Mouse (Mus musculus) layer of hippocampus, adult 2 months (tissue): ENCODE data around the gene Adam1a. TPM values are rescaled to one million over a fixed set of nuclear protein-coding genes. Genes with fewer than 3 reads are reported as not detected.
A peak's percentile ranks its signal among the peaks of the same experiment; 100 is the strongest.
"Not testable (repeated sequence)": the region's sequence is repeated elsewhere in the genome, so short reads cannot be mapped to it uniquely, and the experiment has no call there.

Experiments used
- DNase-seq, 2 experiments: peaks; one replicate each; pipeline ENCODE4 v3.0.0; 2022; ENCODE audit warnings: low spot score in 2 of 2
- H3K27ac ChIP-seq: fragments of 200-600 bp; 2 replicates; pipeline ENCODE4 v1.8.1; 2022
- H3K4me3 ChIP-seq: fragments of 200-600 bp; 2 replicates; pipeline ENCODE4 v1.8.1; 2022; ENCODE audit warnings: mild to moderate bottlenecking
- CTCF ChIP-seq: fragments of 200-600 bp; conservative IDR thresholded peaks from 2 replicates; pipeline ENCODE4 v1.8.1; 2022; ENCODE audit warnings: antibody characterized with exemption, mild to moderate bottlenecking, moderate library complexity
- total RNA-seq, 2 experiments: library from RNA; stranded (reverse); gene quantifications; 2 replicates each; pipeline ENCODE4 v1.2.3; 2021

Adam1a gene
- total RNA-seq, 2 experiments from 2014 or later: 17.7 to 22.9 TPM

DNA sequence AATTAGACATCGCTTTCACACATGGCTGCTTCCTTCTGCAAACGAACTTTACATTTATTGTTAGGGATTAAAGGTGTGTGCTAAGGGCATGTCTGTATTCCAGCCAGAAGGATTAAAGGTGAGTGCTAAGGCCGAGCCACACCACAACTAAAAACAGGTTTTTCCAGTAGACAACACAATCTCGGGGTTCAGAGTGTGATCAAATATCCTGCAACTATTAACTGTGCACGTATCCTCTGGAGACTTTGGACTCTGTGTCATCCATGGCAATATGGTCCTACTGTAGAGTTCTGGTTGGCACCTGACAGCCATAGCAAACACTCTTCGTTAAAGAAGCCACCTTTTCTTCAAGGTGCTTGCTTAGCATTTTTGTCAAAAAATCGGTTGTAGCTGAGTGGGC is 35.3 kb downstream of the Adam1a start:
- Histone ChIP-seq H3K4me3 (no peak overlapping the region), H3K27ac (no peak overlapping the region)
- TF ChIP-seq CTCF: no peak
- no peak for DNase-seq

DNA sequence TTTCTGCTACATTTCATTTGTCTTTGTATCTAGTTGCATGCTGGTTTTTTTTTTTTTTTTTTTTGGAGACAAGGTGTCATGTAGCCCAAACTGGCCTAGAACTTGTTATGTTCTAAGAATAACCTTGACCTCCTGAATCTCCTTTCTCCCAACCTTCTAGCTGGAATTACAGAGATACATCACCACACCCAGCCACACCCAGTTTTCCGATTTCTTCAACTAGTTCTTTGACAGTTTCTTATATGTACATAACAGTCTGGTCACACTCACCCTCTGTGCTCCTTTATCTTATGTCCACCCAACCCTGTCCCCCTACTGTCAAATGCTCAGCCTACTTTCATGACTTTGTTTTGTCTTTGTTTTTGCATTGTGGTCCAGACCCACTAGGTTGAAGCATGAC is 38.4 kb downstream of the Adam1a start:
- no peak overlapping the region for H3K27ac ChIP-seq
- no peak overlapping the region for H3K4me3 ChIP-seq
- no peak for TF ChIP-seq CTCF
- DNase-seq: no peak

DNA sequence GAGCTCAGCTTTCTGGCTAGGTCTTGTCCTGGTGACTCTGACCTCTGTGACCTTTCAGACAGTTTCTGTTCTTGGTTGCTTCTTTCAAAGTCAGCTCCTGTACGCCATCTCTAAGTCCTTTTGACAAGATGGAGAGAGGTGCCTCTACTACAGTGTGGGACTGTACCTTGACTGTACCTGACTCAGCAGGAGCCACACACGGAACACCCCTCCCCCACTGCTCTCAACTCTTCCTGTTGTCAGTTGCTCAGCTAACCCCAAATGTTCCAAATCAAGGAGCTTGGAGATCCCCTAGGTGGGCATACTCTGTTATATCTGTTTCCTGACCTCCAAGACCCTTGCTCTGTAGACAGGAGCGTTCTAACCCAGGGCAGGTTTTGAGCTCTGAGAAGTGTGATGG is 42.1 kb downstream of the Adam1a start, which contains the start of gene Adam1b:
Gene Adam1b (minus strand): TSS at position 205 of the 400 bp plus-strand sequence.
- DNase-seq: no peak
- Histone ChIP-seq H3K4me3 (no peak within 1 kb of the TSS), H3K27ac (no peak within 1 kb of the TSS)
- no peak for TF ChIP-seq CTCF

DNA sequence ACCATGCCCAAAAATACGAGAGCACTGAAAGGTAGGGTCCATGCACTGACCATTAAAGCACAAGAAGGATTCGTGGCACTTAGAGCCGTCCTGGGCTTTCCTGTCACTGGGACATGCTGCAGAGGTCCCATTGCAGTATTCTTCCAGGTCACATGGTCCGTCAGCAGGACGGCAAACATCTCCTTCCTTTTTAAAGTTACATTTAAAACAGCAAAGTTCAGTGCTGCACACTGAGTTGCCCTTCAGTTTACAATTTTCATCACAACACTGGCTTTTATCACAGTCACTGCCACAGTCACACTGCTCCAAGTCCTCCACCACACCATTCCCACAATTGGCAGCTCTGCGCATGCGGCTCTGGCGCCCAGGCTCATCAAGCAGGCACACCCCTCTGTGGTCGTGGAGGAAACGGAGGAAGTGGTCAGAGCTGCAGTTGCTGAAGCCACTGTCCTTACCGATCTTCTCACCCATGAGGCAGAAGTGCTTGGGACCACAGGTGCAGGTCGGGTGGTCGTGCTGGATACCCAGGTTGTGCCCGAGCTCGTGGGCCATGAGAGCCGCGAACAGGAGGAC is 43.8 kb downstream of the Adam1a start:
- not testable (repeated sequence) for H3K4me3 ChIP-seq, DNase-seq, H3K27ac ChIP-seq

DNA sequence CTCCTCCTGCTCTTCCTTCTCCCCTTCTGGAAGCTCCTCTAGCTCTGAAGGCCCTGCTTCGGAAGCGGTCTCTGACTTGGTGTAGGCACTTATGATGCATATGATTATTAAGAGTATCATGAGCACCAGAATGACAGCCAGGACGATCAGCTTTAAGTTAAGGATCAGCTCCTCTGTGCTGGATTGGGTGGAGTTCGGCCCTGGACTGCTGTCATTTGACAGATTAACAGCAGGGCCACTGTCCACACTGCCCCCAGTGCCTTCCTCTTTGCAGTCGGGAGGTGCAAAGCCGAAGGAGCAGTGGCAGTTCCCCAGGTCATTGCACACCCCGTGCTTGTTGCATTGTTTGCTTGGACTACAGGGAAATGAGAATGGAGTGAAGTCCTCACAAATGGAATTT is 44.6 kb downstream of the Adam1a start:
- DNase-seq: no peak
- Histone ChIP-seq H3K4me3 (no peak overlapping the region), H3K27ac (peak overlapping the region; percentile 33; the same call in 1 of the 2 replicates)
- TF ChIP-seq CTCF: no peak

DNA sequence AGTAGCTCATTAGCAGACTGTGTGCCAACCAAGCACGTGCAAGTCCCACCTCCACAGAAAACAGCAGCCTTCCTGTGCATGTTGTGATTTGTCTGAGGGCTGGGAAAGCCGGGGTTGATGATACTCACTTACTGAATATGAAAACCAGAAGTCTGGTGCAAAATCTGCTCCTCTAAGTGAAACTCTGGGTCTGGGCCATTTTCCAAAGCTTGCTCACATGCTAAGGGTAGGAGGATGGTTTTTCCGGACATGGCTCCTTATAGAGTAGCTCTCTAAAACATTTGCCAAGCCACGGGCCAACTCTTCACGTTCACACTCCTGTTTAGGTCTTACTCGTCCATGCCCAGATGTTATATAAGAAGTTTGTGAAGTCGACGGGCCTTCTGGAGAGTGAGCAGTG is 52.0 kb downstream of the Adam1a start:
- no peak for TF ChIP-seq CTCF
- DNase-seq: peak; percentile 45 to 60
- Histone ChIP-seq H3K27ac (peak overlapping the region; percentile 43; the same call in 1 of the 2 replicates), H3K4me3 (no peak overlapping the region)

DNA sequence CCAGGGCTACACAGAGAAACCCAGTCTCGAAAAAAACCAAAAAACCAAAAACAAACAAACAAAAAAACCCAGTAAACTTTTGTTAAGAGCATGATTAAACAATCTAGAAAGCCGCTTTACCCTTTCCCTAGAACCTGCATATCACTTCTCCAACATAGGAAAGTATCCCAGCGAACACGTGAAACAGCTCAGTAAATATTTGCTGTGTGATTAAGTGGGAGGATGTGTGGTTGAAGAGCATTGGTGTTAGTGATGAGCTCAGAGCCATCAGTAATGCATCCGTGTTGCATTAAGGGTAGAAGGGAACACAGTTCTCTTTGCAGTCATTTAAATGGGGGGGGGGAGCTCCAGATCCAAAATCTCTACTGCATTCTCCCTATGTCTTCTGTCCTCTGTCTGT is 60.5 kb downstream of the Adam1a start:
- TF ChIP-seq CTCF: no peak
- Histone ChIP-seq H3K4me3 (no peak overlapping the region), H3K27ac (no peak overlapping the region)
- DNase-seq: no peak

DNA sequence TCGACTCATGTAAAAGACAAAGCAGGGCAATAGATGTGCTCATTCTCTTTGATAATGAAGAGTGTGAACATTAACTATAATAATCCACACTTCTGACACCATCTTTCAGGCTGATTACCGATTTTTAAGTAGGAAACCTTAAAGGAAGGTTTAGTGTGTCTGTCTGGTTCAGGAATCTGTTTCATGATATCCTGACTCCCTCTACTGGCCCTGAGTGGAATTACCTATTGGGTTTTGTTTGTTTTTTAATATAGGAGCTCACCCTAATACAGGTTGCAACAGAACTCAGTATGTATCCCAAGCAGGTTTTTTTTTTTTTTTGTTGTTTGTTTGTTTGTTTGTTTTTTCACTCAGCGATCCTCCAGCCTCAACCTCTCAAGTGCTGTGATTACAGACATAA is 67.6 kb downstream of the Adam1a start:
- DNase-seq: peak; percentile 37 to 65
- peak; percentile 90 for TF ChIP-seq CTCF
- H3K4me3 ChIP-seq: no peak overlapping the region
- no peak overlapping the region for H3K27ac ChIP-seq

DNA sequence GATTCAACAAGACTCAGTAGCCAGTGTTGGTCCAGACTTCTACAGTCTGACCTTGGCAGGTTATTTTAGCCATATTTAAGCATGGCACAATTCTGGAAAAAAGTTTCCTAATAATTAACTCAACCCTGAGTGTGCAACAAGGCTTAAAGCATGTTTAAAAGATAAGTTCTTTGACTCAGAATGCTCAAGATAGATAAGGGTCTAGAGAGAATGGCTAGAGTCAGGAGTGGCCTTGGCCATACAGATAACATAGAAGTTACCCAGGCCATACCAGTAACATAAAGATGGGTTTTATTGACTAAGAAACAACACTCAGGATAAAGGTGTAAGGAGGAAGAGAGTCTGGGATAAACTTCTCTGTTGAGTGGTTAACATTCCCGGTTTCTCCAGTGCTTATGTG is 69.2 kb downstream of the Adam1a start:
- H3K4me3 ChIP-seq: no peak overlapping the region
- no peak for TF ChIP-seq CTCF
- H3K27ac ChIP-seq: no peak overlapping the region
- DNase-seq: no peak

DNA sequence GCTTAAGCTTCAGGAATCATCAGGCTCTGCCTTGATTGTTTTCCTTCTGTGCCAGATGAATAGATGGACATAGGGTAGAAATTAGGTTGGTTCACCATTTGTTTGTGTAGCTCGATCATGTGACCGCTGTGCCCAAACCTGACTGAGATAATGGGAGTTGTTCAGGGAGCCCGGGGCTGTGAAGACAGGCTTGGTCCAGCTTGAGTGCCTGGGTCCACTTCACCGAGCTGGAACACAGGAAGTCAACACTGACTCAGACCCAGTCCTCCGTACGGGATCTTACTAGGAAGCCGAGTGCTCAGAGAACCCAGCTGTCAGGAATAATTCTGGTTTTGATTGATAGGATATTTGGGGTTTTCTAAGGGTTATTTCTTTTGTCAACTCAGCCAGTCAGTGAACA is 70.7 kb downstream of the Adam1a start:
- no peak for DNase-seq
- Histone ChIP-seq H3K27ac (no peak overlapping the region), H3K4me3 (no peak overlapping the region)
- TF ChIP-seq CTCF: no peak

DNA sequence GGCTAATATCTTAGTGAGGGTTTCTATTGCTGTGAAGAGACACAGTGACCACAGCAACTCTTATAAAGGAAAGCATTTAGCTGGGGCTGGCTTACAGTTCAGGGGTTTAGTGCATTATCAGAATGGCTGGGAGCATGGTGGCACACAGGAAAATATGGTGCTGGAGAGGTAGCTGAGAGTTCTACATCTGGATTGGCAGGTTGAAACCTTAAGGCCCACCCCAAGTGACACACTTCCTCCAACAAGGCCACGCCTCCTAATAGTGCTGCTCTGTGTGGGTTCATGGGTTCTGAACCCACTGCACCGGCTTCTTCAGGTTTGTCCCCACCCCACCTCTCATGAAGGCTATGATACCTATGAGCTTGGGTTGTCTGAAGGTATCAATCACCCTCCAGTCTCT is 72.9 kb downstream of the Adam1a start:
- no peak overlapping the region for H3K27ac ChIP-seq
- TF ChIP-seq CTCF: no peak
- no peak for DNase-seq
- H3K4me3 ChIP-seq: no peak overlapping the region

DNA sequence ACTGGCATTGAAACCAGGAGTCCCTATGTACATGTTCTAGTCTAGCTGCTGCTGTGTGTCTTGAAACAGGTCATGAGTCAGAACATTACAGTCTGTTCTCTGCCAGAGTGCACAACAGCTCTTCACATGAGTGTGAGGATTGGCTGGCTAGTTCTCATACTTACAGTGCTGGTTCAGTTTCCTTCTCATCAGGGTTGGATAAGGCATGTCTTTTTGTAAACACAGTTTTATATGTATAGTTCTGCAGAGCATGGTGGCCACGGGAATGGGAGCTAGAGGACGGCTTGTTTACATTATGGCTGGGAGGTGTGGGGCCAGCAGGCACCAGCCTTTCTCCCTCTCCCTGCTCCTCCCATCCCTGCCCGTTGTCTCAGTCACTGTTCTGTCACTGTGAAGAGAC is 75.7 kb downstream of the Adam1a start:
- TF ChIP-seq CTCF: no peak
- no peak overlapping the region for H3K4me3 ChIP-seq
- H3K27ac ChIP-seq: no peak overlapping the region
- no peak for DNase-seq

Other genes starting within 250 kb of the Adam1a start
- gene Trafd1, start 159.8 kb downstream of the Adam1a start, total RNA-seq: 10 to 100 TPM; 79.8 to 82.8 TPM
- gene Naa25, start 147.5 kb downstream of the Adam1a start, total RNA-seq: 10 to 100 TPM; 37.2 to 40.9 TPM
- gene Tmem116, start 93.6 kb downstream of the Adam1a start, total RNA-seq: 1 to 10 TPM; 7.7 to 8.6 TPM
- 100 to 1,000 TPM; 127 to 144 TPM for gene Erp29, start 93.0 kb downstream of the Adam1a start, total RNA-seq
- gene Adam1b, start 42.0 kb downstream of the Adam1a start, total RNA-seq: not detected
- gene Gm42878, start within 50 bp of the Adam1a start, total RNA-seq: not detected
- gene Mapkapk5, start 423 bp upstream of the Adam1a start, total RNA-seq: 10 to 100 TPM; 68.1 to 76.2 TPM
- gene Aldh2, start 48.3 kb upstream of the Adam1a start, total RNA-seq: 100 to 1,000 TPM; 125 to 134 TPM
- gene Acad12, start 73.5 kb upstream of the Adam1a start, total RNA-seq: 1 to 10 TPM; 5.5 to 6.8 TPM
- gene Acad10, start 115.0 kb upstream of the Adam1a start, total RNA-seq: 1 to 10 TPM; 4.2 to 4.3 TPM
- 10 to 100 TPM; 67.8 to 68.4 TPM for gene Brap, start 115.1 kb upstream of the Adam1a start, total RNA-seq
- 100 to 1,000 TPM; 216 to 227 TPM for gene Atxn2, start 165.9 kb upstream of the Adam1a start, total RNA-seq